Mouse (Mus musculus): ENCODE measurements at regions not wholly inside any gene's neighbourhood (a gene's known extent, or its start where the extent isn't known, plus 50 kb on each side); places are given as distances from the start of the nearest gene placed in this dataset.

DNA sequence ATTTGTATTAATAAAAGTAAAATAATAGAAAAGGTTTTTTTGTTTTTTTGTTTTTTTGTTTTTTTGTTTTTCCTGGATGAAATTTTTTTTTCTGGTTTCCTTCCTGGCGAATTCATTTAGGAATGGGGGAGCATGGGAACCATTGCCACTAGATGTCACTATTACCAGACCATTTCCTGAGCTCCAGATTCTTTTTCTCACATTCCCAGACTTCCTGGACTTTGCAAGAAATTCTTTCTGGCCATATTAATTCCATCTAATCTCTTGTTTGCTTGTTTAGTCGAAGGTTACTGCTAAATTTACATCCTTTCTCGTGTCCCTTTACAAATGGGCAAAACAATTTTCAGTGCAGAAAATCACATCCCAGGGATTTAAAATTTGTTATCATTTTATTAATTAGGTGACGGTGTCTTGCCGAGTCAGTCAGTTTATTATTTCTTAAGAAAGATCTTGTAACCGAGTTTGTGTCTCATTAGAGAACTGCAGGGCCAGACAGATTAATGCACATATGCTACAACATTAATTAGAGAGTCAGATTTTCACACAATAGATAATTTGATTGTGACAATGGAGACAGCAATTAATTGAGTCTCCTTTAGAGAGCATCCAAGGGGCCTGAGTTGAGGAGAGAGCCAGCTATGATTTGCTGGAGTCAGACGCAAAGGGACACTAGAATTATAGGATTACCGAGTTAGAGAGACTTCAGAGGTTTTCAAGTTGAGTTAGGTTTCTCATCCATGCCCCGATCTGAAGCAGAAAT, 1702.5 kb upstream of the Tenm2 start:
- DNase-seq (ENCODE audit: low read depth, low spot score) = peak; percentile 40
